12 mouse cellular contexts compared by ENCODE assay signal in the genomic region with DNA sequence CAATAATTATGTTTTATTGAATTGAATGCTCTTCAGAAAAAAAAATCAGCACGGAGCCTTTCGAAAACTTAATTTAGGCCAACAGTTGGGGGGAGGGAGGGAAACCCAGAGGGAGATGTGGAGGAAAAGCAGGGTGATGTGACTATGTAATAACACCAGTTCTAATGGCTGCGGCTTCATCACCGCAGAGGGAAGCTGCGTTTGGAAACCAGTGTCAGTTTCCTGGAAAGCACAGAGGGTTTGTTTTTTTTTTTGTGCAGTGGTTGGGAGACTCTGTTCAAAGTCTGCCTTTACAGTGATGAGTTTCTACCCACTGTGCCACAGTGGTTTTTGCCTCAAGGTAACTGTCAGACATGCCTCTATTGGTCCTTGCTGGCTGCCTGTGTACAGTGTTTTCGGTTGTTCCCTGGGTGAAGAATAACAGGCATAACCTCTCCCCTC. TPM values are rescaled to one million over a fixed set of nuclear protein-coding genes. Genes with fewer than 3 reads are reported as not detected.
DNase-seq lines count a peak whose midpoint lies in the region; ATAC-seq and TF ChIP-seq lines count a peak whose summit lies in the region.
"Had no signal": no experiment of that assay in that cellular context is flagged by ENCODE, and none has a peak within 500 bp of the region (broad histone marks: within the 10 kb centered on the region; RNA-seq: fewer than 3 reads in every experiment).

No protein-coding gene starts in this region.

- peak overlapping the region; percentile 77 for H3K27ac ChIP-seq in hindbrain, embryonic 10.5 days
- H3K27ac ChIP-seq in midbrain, embryonic 13.5 days, result peak overlapping the region; percentile 75
- H3K27ac ChIP-seq in gastrocnemius, adult 2 months, result no peak overlapping the region
- no peak overlapping the region for H3K27ac ChIP-seq in kidney, embryonic 16.5 days (ENCODE audit: low read length)
- H3K27ac ChIP-seq: heart, embryonic 15.5 days; limb, embryonic 15.5 days had no signal

- ATAC-seq in common myeloid progenitor, adult 5-6 weeks (replicated peaks; ENCODE audit: low read depth, poor library complexity, severe bottlenecking), result 0 out of 2 replicates have a peak, but pooled peaks have one; percentile 32
- ATAC-seq in midbrain, embryonic 13.5 days, result peak; percentile 57
- ATAC-seq in kidney, embryonic 16.5 days (ENCODE audit: low FRiP score, low TSS enrichment), result no peak

- no peaks in the 10 kb centered on the region for H3K27me3 ChIP-seq in hindbrain, embryonic 10.5 days (ENCODE audit: insufficient read depth, poor library complexity, severe bottlenecking)
- no peaks in the 10 kb centered on the region for H3K27me3 ChIP-seq in midbrain, embryonic 13.5 days
- H3K27me3 ChIP-seq in kidney, embryonic 16.5 days (ENCODE audit: insufficient read depth, low read length), result no peaks in the 10 kb centered on the region
- H3K27me3 ChIP-seq: heart, embryonic 15.5 days; limb, embryonic 15.5 days had no signal

- WGBS in hindbrain, embryonic 10.5 days, result 35% methylated on average over 6 of the region's 6 CpGs
- WGBS in midbrain, embryonic 13.5 days, result 14% methylated on average over 6 of the region's 6 CpGs
- 14% methylated on average over 6 of the region's 6 CpGs for WGBS in kidney, embryonic 16.5 days

- intact Hi-C loops in gastrocnemius, adult 2 months (cut with DNase I), result no loop called here

- peak; percentile 55 to 57 for DNase-seq in CD8-positive naive resting alpha-beta T cell, adult 2 months (ENCODE audit: low read depth in 2 of 2, low spot score in 2 of 2)
- no peak for DNase-seq in hindbrain, embryonic 10.5 days (ENCODE audit: low spot score)
- no peak for DNase-seq in cerebellum, adult 9-11 months
- DNase-seq in gastrocnemius, adult 2 months, result no peak
- DNase-seq in heart, adult 18-20 months, result no peak
- DNase-seq: adrenal gland, postnatal 10 days; lung, postnatal 14 days had no signal

- peak overlapping the region; percentile 28; the same call in 1 of the 2 replicates for H3K9ac ChIP-seq in midbrain, embryonic 13.5 days (replicated peaks)
- no peak overlapping the region for H3K9ac ChIP-seq in kidney, embryonic 16.5 days (replicated peaks; ENCODE audit: low read length)
- H3K9ac ChIP-seq: heart, embryonic 15.5 days; limb, embryonic 15.5 days had no signal

- no peak for TF ChIP-seq CTCF in gastrocnemius, adult 2 months (IDR thresholded peaks at IDR 0.05)

- peak overlapping the region; percentile 48 for H3K4me2 ChIP-seq in midbrain, embryonic 13.5 days (replicated peaks)
- no peak overlapping the region for H3K4me2 ChIP-seq in kidney, embryonic 16.5 days (replicated peaks; ENCODE audit: low read depth, low read length)
- H3K4me2 ChIP-seq: heart, embryonic 15.5 days; limb, embryonic 15.5 days had no signal

- H3K4me3 ChIP-seq in hindbrain, embryonic 10.5 days, result peak overlapping the region; percentile 34
- H3K4me3 ChIP-seq in midbrain, embryonic 13.5 days (replicated peaks), result peak overlapping the region; percentile 24
- H3K4me3 ChIP-seq in gastrocnemius, adult 2 months, result no peak overlapping the region
- no peak overlapping the region for H3K4me3 ChIP-seq in kidney, embryonic 16.5 days (ENCODE audit: low read length)
- H3K4me3 ChIP-seq: heart, embryonic 15.5 days; limb, embryonic 15.5 days had no signal

- peaks cover 18% of the 10 kb centered on the region for H3K4me1 ChIP-seq in hindbrain, embryonic 10.5 days (replicated peaks)
- peaks cover 25% of the 10 kb centered on the region for H3K4me1 ChIP-seq in midbrain, embryonic 13.5 days (replicated peaks)
- H3K4me1 ChIP-seq in kidney, embryonic 16.5 days (ENCODE audit: insufficient read depth, low read length), result no peaks in the 10 kb centered on the region
- H3K4me1 ChIP-seq: heart, embryonic 15.5 days; limb, embryonic 15.5 days had no signal

- no peaks in the 10 kb centered on the region for H3K36me3 ChIP-seq in hindbrain, embryonic 10.5 days
- no peaks in the 10 kb centered on the region for H3K36me3 ChIP-seq in midbrain, embryonic 13.5 days
- H3K36me3 ChIP-seq in kidney, embryonic 16.5 days (ENCODE audit: insufficient read depth, low read length), result no peaks in the 10 kb centered on the region
- H3K36me3 ChIP-seq: heart, embryonic 15.5 days; limb, embryonic 15.5 days had no signal

- H3K9me3 ChIP-seq in hindbrain, embryonic 10.5 days, result no peaks in the 10 kb centered on the region
- H3K9me3 ChIP-seq in midbrain, embryonic 13.5 days, result no peaks in the 10 kb centered on the region
- H3K9me3 ChIP-seq in kidney, embryonic 16.5 days (ENCODE audit: low read length), result no peaks in the 10 kb centered on the region
- H3K9me3 ChIP-seq: heart, embryonic 15.5 days; limb, embryonic 15.5 days had no signal

RNA-seq across cellular contexts. Expression of a gene that starts 44.0 kb away (rescaled TPM):
- not detected in 2 replicates for total RNA-seq in common myeloid progenitor, adult 5-6 weeks (2017)
- 0.09 and 0.20 TPM in 2 replicates for polyA plus RNA-seq in hindbrain, embryonic 10.5 days (2016; fragmentation: Nextera tagmentation; extraction: Ambion mirVana)
- 0.09 and 0.11 TPM in 2 replicates for polyA plus RNA-seq in midbrain, embryonic 13.5 days (2015; fragmentation: Nextera tagmentation; extraction: Ambion mirVana)
- 10 to 100 TPM; 11.6 to 38.5 TPM for total RNA-seq in gastrocnemius, adult 2 months (2021)
- total RNA-seq in heart, adult 18-20 months (2021), result under 1 TPM in 1 of 2 experiments, not detected in 1; 0.18 TPM
- 0.07 and 0.10 TPM in 2 replicates for polyA plus RNA-seq in kidney, embryonic 16.5 days (2015; fragmentation: Nextera tagmentation; extraction: Ambion mirVana)

Comparison
In these comparisons a context has a peak if more than half of its experiments do, and no peak if none do; other contexts are left out.
1. DNase-seq: peak in CD8-positive naive resting alpha-beta T cell, adult 2 months (2 of 2); none in hindbrain, embryonic 10.5 days (single experiment), cerebellum, adult 9-11 months (single experiment), gastrocnemius, adult 2 months (single experiment) and heart, adult 18-20 months (0 of 2).
2. H3K27ac ChIP-seq: peak in hindbrain, embryonic 10.5 days (single experiment) and midbrain, embryonic 13.5 days (single experiment); none in gastrocnemius, adult 2 months (single experiment) and kidney, embryonic 16.5 days (single experiment).
3. H3K4me3 ChIP-seq: peak in hindbrain, embryonic 10.5 days (single experiment) and midbrain, embryonic 13.5 days (single experiment); none in gastrocnemius, adult 2 months (single experiment) and kidney, embryonic 16.5 days (single experiment).
4. RNA of a gene that starts 44.0 kb away (total RNA-seq): 11.6 to 38.5 TPM in gastrocnemius, adult 2 months; 0.18 TPM in heart, adult 18-20 months and not detected in common myeloid progenitor, adult 5-6 weeks; every median in the first group is over 10 times any median in the second.